Mouse (Mus musculus) ovary, postnatal 36 days (tissue): Measurements from ENCODE around the gene Adk.
"Not testable (repeated sequence)": the region's sequence is repeated elsewhere in the genome, so short reads cannot be mapped to it uniquely, and the experiment has no call there.

Source experiments
- DNase-seq: peaks from one replicate; pipeline ENCODE4 v3.0.0; 2022; ENCODE audit warnings: low spot score, mixed read lengths

The Adk gene

GRCm38 (mm10) chr14:21487135-21487534 lies 434.8 kb downstream of the Adk start:
- not testable (repeated sequence) for DNase-seq

- DNase-seq = not testable (repeated sequence)
These were observed 436.2 kb downstream of the Adk start for GRCm38 (mm10) chr14:21488426-21489115.

DNA sequence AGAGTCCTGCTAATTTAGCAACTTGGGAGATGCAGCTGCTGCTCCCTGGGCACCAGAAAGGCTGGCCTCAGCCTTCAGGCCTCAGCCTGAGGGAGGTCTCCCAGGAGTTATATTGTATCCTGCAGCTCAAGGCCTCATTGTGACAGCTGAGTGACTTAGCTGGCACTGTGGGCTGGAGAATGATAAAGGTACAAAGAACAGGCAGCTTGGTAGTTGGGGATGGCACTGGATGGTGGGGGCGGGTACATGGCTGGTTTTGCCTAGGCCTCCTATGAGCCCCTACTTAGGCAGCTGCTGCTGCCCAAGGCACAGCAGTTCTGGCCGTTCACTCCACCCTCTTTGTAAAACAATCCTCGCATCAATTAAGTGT lies 436.7 kb downstream of the Adk start:
- no peak for DNase-seq

DNA sequence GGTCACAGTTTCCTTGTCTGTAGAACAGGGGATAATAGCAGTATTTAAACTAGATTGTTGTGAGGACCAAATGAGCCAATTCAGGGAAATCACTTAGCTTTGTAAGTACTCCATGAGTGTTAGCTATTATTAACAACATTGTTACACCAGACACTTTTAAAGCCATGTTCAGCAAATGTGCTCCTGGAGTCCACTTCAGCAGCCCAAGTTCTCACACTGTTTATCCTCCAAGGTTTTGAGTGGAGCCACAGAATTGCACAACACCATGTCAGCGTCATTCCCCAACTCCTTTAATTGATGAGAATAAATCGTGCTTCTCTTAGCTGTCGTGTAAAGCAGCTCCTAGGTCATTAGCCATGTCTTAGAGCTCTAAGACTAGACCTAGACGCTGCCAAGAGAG lies 437.8 kb downstream of the Adk start:
- DNase-seq = no peak
